Mouse (Mus musculus) regulatory T cell (primary cell): ENCODE measurements around the gene Pak7.

Experiments
- in situ Hi-C: fragments of 300-600 bp; cut with MboI, MseI; formaldehyde crosslinking; loops from one replicate; pipeline ENCODE4 v1.15.1; 2025; ENCODE audit warnings: high pct_unique_total_duplicates

The Pak7 gene

GRCm38 (mm10) chr2:136175030-136175429 lies 212.7 kb downstream of the Pak7 start:
- in situ Hi-C loops: no loop called here

DNA sequence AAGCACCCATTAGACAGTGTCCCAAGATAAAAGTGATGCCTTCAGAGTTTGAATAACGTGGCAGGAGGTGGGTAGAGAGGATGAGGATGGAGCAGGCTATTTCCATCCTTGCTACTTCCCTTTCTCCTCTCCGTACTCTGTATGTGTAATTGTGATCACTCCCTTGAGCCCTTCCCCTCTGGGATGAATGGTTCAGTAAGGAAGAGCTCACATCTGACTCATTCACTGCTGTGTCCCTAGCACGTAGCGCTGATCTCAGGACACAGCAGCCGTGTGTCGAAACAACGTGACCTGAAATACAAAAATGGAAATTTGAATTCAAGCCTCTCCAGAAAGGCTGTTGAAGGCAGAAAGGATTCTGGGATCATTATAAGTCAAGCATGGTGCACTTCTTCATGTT lies 237.0 kb downstream of the Pak7 start:
- in situ Hi-C loops: no loop called here

DNA sequence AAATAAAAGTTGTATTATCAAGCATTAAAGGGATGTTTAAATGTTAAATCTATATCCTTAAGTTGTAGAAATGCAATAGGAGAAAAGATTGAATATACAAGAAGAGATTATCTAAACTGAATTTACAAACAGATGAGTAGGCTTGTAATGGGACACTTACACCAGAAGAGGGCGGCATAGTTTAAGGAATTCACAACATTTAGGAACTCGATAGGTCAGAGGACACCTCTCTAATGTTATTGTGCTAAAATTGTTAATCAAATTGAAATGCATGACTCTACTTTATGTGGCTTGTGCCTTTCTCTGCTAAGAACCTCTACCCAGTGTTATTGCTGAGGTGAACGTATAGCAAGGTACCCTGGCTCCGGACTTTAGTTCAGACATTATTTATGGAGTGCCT lies 238.2 kb downstream of the Pak7 start:
- in situ Hi-C loops: loop anchor here (5.0 to 10.0 kb wide), 2 partner anchors 175 to 1793 kb away; no protein-coding TSS in a partner anchor

DNA sequence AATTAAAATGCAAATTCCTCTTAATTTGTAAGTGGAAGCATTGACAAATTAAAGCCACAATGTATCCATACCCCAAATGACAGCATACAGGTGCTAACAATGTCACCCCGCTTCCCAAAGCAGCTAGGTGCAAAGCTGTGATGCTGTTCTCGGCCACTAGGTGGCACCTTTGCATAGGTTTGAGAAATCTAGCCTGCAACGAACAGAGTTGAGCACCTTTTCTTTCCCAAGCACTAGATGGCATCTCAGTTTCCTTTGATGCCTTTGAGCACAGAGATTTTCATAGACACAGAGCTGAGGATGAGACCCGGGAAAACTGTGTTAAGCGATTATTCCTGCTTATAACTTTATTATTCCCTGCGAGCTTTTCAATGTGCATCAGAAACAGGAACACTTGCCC lies 238.8 kb downstream of the Pak7 start:
- in situ Hi-C loops: loop anchor here (5.0 to 10.0 kb wide), 2 partner anchors 174 to 1793 kb away; no protein-coding TSS in a partner anchor

GRCm38 (mm10) chr2:136140807-136141206 lies 247.0 kb downstream of the Pak7 start:
- in situ Hi-C loops: loop anchor here (10.0 kb wide), 1 partner anchor 166 kb away; no protein-coding TSS in a partner anchor

DNA sequence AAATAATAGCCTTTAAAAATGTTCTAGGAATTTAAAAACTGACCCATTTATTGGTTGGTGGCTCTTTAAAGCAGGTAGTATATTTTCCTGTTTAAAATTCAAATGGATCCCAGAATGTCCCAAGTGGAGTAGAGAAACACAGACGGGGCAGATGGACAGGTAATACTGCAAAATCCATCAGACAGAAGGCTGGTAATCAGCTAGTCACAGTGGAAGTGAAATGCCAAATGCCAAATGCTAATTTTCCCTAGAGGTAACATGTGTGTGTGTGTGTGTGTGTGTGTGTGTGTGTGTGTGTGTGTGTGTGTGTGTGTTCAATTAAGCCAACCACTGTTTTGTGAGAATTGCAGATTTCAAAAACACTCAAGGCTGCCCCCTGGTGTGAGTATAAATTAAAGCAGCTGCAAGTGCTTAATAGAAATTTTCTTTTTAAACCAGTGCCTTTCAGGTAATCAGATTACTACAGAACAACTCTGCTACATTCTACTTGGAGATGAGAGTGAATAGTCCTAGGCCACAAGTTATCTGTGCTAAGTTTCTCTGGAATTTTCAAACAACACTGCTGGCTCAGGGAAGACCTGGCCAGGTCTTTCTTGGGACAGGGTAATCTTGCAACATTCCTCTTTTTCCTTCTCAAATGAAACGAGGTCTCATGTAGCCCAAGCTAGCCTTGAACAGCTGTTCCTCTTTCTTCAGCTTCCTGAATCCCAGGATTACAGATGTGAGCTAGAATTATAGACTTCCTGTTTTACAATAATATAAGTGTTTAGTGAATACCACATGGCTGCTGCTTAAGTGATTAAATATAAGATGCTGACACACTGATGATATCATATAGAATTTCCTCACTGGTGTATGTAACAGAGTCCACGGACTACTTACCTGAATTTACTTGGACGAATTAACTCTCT lies 248.4 kb downstream of the Pak7 start:
- in situ Hi-C loops: loop anchor here (10.0 kb wide), 1 partner anchor 165 kb away; no protein-coding TSS in a partner anchor

DNA sequence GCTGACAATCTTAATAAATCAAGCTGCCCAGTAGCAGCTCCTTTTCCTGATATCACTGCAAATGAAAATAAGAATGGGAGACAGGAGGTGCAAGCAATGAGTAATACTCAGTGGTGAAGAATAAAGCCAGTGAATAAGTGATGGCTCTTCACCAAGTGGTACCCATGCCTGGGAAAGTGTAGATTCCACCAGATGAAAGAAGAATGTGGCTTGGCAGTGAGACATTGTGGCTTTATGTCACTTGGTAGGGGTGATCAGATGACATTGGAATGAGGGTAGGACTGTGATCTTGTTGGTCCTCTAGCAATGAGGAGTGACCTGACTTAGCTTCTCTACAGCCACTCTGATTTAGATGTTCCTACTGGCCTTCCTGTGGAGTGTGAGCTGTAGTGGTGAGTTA lies 249.3 kb downstream of the Pak7 start:
- in situ Hi-C loops: no loop called here

DNA sequence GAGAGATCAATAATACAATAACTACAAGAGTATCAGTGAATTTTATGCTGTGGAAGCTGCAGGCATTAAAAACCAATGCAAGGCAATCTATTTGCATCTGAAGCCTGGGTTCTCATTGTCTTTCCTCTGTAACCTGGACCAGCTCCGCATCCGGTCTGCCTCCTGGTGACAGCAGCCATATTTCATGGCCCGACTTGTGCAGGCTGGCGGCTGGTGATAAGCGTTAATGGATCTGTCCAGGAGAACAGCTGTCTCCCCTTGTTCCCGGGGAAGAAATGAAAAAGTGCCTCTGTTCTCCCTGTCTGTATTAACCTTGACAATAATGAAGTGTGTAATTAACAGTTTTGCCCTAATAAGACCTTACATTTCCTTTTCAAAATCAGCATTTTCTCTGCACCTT lies 265.9 kb downstream of the Pak7 start:
- in situ Hi-C loops: no loop called here

- in situ Hi-C loops: no loop called here
Measured at GRCm38 (mm10) chr2:136118006-136118405, 269.8 kb downstream of the Pak7 start.

DNA sequence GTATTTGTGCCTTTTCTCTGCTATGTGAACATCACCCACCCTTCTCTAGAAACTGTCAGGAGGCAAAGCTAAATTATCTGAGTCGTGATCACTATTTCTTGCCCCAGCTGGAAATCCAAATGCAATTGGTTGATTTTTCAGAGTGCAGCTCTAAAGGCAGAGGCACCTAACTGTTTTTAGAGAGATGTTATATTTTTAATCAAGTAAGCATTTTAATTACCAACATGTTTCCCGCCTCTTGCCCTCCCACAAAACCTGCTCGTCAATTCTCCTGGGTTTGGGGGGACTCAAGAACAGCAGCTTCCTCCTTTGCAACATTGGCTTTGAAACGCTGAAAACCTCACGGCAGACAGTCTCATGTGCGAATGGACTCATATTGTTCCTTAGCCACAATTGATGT lies 274.4 kb downstream of the Pak7 start:
- in situ Hi-C loops: no loop called here

DNA sequence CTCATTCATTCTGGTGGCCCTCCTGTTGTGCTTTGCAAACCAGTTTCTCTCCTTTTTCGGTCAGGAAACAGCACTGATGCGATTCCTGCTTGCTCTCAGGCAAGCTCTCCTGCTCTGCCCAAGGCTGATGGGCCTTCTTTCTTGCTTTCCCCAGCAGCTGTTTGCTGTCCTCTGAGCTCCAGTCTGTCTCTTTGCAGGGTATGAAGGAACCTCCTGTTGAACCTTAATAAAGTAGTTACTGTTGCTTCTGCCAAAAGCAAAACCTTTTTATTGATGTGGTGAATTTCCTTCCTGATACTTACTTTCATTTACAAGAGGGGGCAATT lies 278.8 kb downstream of the Pak7 start:
- in situ Hi-C loops: no loop called here

GRCm38 (mm10) chr2:136108124-136109037 lies 279.4 kb downstream of the Pak7 start:
- in situ Hi-C loops: no loop called here

- in situ Hi-C loops: no loop called here
Measured at GRCm38 (mm10) chr2:136107597-136107996, 280.2 kb downstream of the Pak7 start.

DNA sequence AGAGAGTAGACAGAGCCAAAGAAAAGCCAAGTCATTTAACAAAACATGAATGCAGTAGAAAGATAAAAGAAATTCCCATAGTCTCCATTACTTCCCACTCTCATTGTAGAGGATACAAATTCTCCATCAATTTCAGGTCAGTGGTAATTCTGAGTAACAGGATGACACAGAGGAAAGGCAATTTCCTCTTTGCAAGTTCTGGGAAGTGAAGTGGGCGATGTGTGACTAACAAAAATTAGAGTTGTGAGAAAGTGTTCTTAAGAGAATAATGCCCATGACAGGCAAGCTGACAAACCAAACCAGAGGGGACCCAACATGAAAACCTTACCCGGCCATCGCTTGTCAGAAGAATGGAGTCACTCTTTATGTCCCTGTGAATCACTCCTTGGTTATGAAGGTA lies 290.6 kb downstream of the Pak7 start:
- in situ Hi-C loops: no loop called here

GRCm38 (mm10) chr2:136095978-136096377 lies 291.8 kb downstream of the Pak7 start:
- in situ Hi-C loops: no loop called here

GRCm38 (mm10) chr2:136064356-136064755 lies 323.4 kb downstream of the Pak7 start:
- in situ Hi-C loops: no loop called here

DNA sequence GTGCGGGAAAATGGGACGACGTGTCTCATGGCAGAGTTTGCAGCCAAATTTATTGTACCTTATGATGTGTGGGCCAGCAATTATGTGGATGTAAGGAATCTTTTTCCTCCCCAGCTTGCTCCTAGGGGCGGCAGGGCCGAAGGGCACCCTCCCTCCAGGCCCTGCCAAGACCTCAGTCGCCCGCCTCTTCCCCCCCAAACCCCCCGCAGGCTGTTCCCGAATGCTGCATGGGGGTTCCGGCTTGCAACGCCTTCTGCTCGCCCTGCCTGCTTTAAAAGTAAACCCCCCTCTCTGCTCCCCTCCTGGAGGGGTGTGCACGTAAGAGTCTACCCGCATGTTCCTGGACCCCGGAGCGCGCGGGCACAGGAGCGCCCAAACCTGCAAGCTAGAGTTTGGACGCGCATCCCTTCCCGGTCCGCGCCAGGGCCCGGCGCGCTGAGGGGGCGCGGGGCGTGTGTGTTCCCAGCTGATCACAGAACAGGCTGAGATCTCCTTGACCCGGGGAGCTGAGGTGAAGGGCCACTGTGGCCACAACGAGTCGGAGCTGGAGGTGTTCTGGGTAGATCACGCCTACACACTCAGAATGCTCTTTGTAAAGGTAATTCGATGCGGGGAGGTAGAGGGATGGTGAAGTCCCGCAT lies 328.6 kb downstream of the Pak7 start:
- in situ Hi-C loops: no loop called here

DNA sequence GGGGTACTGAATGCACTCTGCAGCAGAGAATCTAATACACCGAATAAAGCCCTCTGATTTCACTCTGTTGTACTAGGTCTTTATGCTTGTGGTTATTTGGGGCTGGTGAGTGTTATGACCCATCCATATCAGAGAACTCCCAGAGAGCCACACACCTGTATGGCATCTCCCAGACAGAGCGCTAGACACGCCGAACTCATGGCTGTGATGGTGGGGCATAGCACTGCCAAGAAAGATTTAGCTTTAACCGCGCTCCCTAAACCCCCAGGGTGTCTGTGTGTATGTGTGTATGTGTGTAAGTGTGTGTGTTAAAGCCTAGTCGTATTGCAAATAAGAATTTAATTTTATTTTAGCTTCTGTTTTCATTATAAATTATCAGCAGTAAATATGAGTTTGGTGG lies 329.4 kb downstream of the Pak7 start:
- in situ Hi-C loops: no loop called here

- in situ Hi-C loops: no loop called here
Measured at GRCm38 (mm10) chr2:136057861-136058331, 329.9 kb downstream of the Pak7 start.

- in situ Hi-C loops: no loop called here
Measured at GRCm38 (mm10) chr2:136051688-136052289, 336.0 kb downstream of the Pak7 start, which contains the start of gene Lamp5. Gene Lamp5 (plus strand): TSS chr2:136052239.
